Mouse (Mus musculus) heart, postnatal 0 days (tissue): ENCODE measurements at regions not wholly inside any gene's neighbourhood (a gene's known extent, or its start where the extent isn't known, plus 50 kb on each side); places are given as distances from the start of the nearest gene placed in this dataset.

Experiments
- ATAC-seq: fragments of 200-750 bp; cut with Nextera tagmentation; 2 replicates; pipeline ENCODE4 v1.8.0; 2017; ENCODE audit warnings: low read depth, moderate number of reproducible peaks, moderate library complexity; ENCODE audit not compliant: insufficient read depth
- DNase-seq: peaks from one replicate; pipeline ENCODE4 v3.0.0-alpha.2; 2016; ENCODE audit warnings: low spot score
- H3K27ac ChIP-seq: fragments of 300-500 bp; sonication (generic); 2 replicates; pipeline ENCODE4 v1.5.1; 2014; ENCODE audit warnings: low read depth, mild to moderate bottlenecking
- H3K27me3 ChIP-seq: fragments of 300-500 bp; sonication (generic); 2 replicates; pipeline ENCODE4 v1.6.1; 2014; ENCODE audit warnings: low read length, mixed read lengths; ENCODE audit not compliant: control insufficient read depth, insufficient read depth
- H3K36me3 ChIP-seq: fragments of 300-500 bp; sonication (generic); replicated peaks from 2 replicates; pipeline ENCODE4 v1.6.1; 2014; ENCODE audit warnings: low read length, mixed read lengths; ENCODE audit not compliant: control insufficient read depth, insufficient read depth
- H3K4me1 ChIP-seq: fragments of 300-500 bp; sonication (generic); 2 replicates; pipeline ENCODE4 v1.6.1; 2014; ENCODE audit warnings: antibody characterized with exemption; ENCODE audit not compliant: control insufficient read depth, insufficient read depth
- H3K4me2 ChIP-seq: fragments of 300-500 bp; sonication (generic); 2 replicates; pipeline ENCODE4 v1.6.1; 2014; ENCODE audit warnings: low read depth, mild to moderate bottlenecking, low read length, moderate library complexity
- H3K4me3 ChIP-seq: fragments of 300-500 bp; sonication (generic); 2 replicates; pipeline ENCODE4 v1.5.1; 2014; ENCODE audit warnings: low read depth, low read length
- H3K9ac ChIP-seq: fragments of 300-500 bp; sonication (generic); replicated peaks from 2 replicates; pipeline ENCODE4 v1.6.1; 2014; ENCODE audit warnings: low read depth, low read length, mixed read lengths
- H3K9me3 ChIP-seq: fragments of 300-500 bp; sonication (generic); replicated peaks from 2 replicates; pipeline ENCODE4 v1.6.1; 2016; ENCODE audit warnings: low read length; ENCODE audit not compliant: control insufficient read depth
- CTCF ChIP-seq: IDR thresholded peaks from 2 replicates; pipeline ENCODE4 v1.5.1; 2016; ENCODE audit warnings: antibody characterized with exemption, control low read depth, low read depth
- EP300 ChIP-seq: IDR thresholded peaks from 2 replicates; pipeline ENCODE4 v1.6.1; 2016; ENCODE audit warnings: antibody characterized with exemption, low read depth
- WGBS: fragments of 180-500 bp; shearing (Covaris S2); extraction: QIAGEN DNeasy Blood & Tissue Kit; methylation state at CpG from one replicate; pipeline ENCODE4 v1.1.7; 2014; 5-methylcytosine and 5-hydroxymethylcytosine counted together

GRCm38 (mm10) chr12:26244701-26245100 is 170.4 kb downstream of the Rnf144a start:
- no peak for TF ChIP-seq EP300
- TF ChIP-seq CTCF = no peak
- Histone ChIP-seq H3K9ac (no peak overlapping the region), H3K4me2 (no peak overlapping the region), H3K27me3 (no peaks in the 10 kb centered on the region), H3K27ac (no peak overlapping the region), H3K4me3 (no peak overlapping the region), H3K36me3 (no peaks in the 10 kb centered on the region), H3K4me1 (no peaks in the 10 kb centered on the region), H3K9me3 (no peaks in the 10 kb centered on the region)
- DNase-seq = no peak
- WGBS = 91% methylated on average over 6 of the region's 6 CpGs
- ATAC-seq = no peak

- H3K4me3 ChIP-seq = no peak overlapping the region
- H3K27ac ChIP-seq = no peak overlapping the region
- no peak overlapping the region for H3K4me2 ChIP-seq
- no peaks in the 10 kb centered on the region for H3K27me3 ChIP-seq
- DNase-seq (no peak), ATAC-seq (no peak)
- H3K9me3 ChIP-seq = no peaks in the 10 kb centered on the region
- WGBS = 89% methylated on average over 15 of the region's 15 CpGs
- TF ChIP-seq EP300 (no peak), CTCF (no peak)
- H3K36me3 ChIP-seq = no peaks in the 10 kb centered on the region
- no peaks in the 10 kb centered on the region for H3K4me1 ChIP-seq
- H3K9ac ChIP-seq = no peak overlapping the region
Observed at GRCm38 (mm10) chr12:26227557-26228020, 187.5 kb downstream of the Rnf144a start.

GRCm38 (mm10) chr12:26226363-26226762 is 188.7 kb downstream of the Rnf144a start:
- Histone ChIP-seq H3K4me3 (no peak overlapping the region), H3K36me3 (no peaks in the 10 kb centered on the region), H3K4me1 (no peaks in the 10 kb centered on the region), H3K9ac (no peak overlapping the region), H3K27me3 (no peaks in the 10 kb centered on the region), H3K27ac (no peak overlapping the region), H3K4me2 (no peak overlapping the region), H3K9me3 (no peaks in the 10 kb centered on the region)
- ATAC-seq = no peak
- TF ChIP-seq CTCF (peak; percentile 66), EP300 (no peak)
- 7% methylated on average over 2 of the region's 2 CpGs for WGBS
- no peak for DNase-seq

GRCm38 (mm10) chr12:26212447-26212846 is 202.6 kb downstream of the Rnf144a start:
- 83% methylated on average over 1 of the region's 1 CpGs for WGBS
- H3K4me1 ChIP-seq = no peaks in the 10 kb centered on the region
- no peaks in the 10 kb centered on the region for H3K9me3 ChIP-seq
- no peak for TF ChIP-seq CTCF
- TF ChIP-seq EP300 = no peak
- no peak overlapping the region for H3K4me2 ChIP-seq
- H3K9ac ChIP-seq = no peak overlapping the region
- no peak for ATAC-seq
- H3K27me3 ChIP-seq = no peaks in the 10 kb centered on the region
- no peak for DNase-seq
- no peak overlapping the region for H3K27ac ChIP-seq
- no peak overlapping the region for H3K4me3 ChIP-seq
- H3K36me3 ChIP-seq = no peaks in the 10 kb centered on the region

GRCm38 (mm10) chr12:26211423-26211822 is 203.6 kb downstream of the Rnf144a start:
- no peak for ATAC-seq
- Histone ChIP-seq H3K36me3 (no peaks in the 10 kb centered on the region), H3K4me3 (no peak overlapping the region), H3K4me2 (no peak overlapping the region), H3K9me3 (no peaks in the 10 kb centered on the region), H3K27me3 (no peaks in the 10 kb centered on the region), H3K4me1 (no peaks in the 10 kb centered on the region), H3K9ac (no peak overlapping the region), H3K27ac (no peak overlapping the region)
- DNase-seq = no peak
- no peak for TF ChIP-seq EP300
- TF ChIP-seq CTCF = no peak
- WGBS = 68% methylated on average over 10 of the region's 10 CpGs

GRCm38 (mm10) chr12:26206751-26207150 is 208.3 kb downstream of the Rnf144a start:
- Histone ChIP-seq H3K27me3 (no peaks in the 10 kb centered on the region), H3K9ac (no peak overlapping the region), H3K4me3 (no peak overlapping the region), H3K36me3 (no peaks in the 10 kb centered on the region), H3K27ac (no peak overlapping the region), H3K9me3 (no peaks in the 10 kb centered on the region), H3K4me1 (peaks cover 7% of the 10 kb centered on the region), H3K4me2 (no peak overlapping the region)
- 86% methylated on average over 4 of the region's 4 CpGs for WGBS
- DNase-seq (no peak), ATAC-seq (no peak)
- no peak for TF ChIP-seq EP300
